Mouse (Mus musculus): ENCODE data around the gene Frmd4a.

DNA sequence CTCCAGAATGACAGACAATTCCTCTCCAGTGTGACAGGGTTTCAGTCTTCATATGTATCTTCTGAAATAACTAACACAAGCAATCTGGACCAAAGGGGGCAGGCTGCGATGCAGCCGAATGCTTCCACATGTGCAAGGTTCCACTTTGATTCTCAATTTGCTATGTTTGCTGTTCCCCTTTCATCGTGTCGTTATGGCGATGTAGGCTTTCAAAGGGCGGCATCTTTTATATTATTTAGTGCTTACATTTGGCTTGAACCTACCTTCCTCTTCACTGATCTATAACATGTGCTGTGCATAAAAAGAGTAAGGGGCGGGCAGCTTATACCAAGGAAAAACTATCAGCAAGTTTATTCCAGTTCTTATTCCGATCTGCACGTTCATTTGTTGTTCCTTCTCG lies 322.9 kb downstream of the Frmd4a start:
- no peak for TF ChIP-seq POLR2A (IDR thresholded peaks at IDR 0.05; ENCODE audit: borderline replicate concordance, extremely low read depth, insufficient read depth, insufficient read length, poor library complexity, severe bottlenecking)
- TF ChIP-seq CTCF (IDR thresholded peaks at IDR 0.05; ENCODE audit: borderline replicate concordance, extremely low read depth, insufficient read depth, insufficient read length): no peak
